Mouse (Mus musculus) forelimb bud, embryonic 11.5 days (tissue): ENCODE measurements around the gene Olfr844.

Source experiments
- DNase-seq: peaks from one replicate; pipeline ENCODE4 v3.0.0-alpha.2; 2012; ENCODE audit warnings: low read depth, low spot score

Gene Olfr844

DNA sequence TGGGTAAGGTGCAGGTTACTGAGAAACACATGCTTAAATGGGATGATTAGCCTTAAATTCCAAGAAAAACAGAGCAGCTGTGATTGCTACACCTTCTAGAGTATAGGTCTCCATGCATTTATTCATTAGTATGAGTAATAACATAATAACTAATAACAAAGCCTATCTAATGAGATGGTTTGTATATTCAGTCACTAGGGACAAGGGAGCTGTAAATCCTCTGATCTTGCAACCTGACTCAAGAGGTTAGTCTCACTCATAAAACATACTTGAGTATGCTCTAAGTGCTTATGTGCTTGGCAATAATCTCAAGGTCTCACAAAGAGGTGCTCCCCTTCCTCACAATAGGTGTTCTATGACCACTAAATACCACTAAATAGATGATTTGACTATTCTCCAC lies at the start of gene Olfr844:
Olfr844 (plus strand) TSS at position 301 of the 400 bp plus-strand sequence.
- DNase-seq: no peak

DNA sequence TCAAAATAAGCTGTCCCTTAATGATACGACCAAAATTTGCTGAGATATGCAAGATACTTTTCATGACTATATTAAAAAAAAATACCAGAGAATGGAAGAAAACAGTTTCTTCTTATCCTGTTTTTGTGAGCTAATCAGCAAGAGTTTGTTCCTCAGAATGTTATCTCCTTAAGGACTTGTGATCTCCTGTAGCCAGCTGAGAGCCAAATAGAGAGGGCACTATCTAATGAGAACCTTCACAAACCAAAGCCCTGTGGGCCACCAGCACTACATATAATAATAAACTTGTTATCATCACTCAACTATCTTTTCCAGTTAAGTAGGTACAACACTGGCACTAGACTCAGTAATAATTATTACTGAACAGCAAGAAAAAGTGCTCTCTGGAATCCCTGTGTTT lies 20.0 kb downstream of the Olfr844 start, which contains the start of gene Olfr845:
Olfr845 (plus strand) TSS at position 301 of the 400 bp plus-strand sequence.
- DNase-seq: no peak

DNA sequence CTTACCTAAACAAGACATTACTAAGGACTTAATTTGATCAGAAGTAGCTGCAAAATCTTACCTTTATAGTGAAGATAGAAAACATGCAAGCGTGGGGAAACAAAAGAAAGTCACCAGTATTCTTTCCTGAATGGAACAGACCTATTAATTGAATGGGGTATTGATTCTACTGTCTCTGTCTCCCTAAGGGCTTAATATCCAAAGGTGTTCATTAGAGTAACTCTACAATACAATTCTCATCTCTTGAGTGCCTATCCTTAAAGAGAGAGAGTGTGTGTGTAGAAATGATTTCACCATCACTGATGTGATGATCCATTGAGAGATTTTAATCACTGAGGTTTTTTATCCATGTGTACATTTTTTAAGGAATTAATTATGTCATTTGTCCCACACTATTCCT lies 47.8 kb downstream of the Olfr844 start, which contains the start of gene Olfr846:
Olfr846 (minus strand) TSS at position 101 of the 400 bp plus-strand sequence.
- DNase-seq: no peak
